Mouse (Mus musculus) kidney, postnatal 36 days (tissue): ENCODE data around the gene Negr1.

Experiments
- DNase-seq, 2 experiments: peaks; one replicate each; pipeline ENCODE4 v3.0.0; 2021 to 2022; ENCODE audit warnings: mixed read lengths in 2 of 2

Negr1 gene

DNA sequence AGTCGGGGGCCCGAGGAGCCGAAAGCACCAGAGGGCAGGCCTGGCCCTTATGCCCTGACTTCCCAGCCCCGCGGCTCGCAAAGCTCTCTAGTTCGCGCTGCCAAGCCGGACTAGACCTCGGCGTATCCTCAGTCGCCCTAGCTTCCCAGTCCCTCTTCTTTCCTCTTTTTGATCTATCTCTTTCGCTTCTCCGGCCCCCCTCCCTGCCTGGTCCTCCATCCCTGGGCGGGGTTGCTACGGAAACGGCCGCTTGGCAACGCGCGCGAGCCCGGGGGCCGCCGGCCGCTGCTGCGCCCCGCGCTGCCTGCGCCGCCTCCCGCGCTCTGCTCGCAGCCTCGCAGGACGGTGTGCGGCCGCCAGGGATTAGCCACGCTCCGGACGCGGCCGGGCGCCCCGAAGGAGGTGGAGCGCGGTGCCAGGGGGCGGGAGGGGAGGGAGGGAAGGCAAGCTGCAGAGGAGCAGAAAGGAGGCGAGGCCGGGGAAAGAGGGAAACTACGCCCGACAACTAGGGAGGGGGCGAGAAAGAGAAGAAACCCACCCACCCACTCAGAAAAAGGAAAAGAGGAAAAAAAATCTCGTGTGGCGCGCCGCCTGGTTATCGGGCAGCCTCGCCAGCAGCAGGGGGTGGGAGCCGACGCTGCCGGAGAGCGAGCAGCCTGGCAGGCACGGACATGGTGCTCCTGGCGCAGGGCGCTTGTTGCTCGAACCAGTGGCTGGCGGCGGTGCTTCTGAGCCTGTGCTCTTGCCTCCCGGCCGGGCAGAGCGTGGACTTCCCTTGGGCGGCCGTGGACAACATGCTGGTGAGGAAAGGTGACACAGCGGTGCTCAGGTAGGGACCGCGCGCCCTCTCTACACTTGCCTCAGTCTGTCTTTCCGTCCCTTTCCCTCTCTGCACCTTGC lies at the start of gene Negr1:
Gene Negr1 (plus strand): TSS at position 271 of the 900 bp plus-strand sequence.
- peak; percentile 16 to 58 for DNase-seq

DNA sequence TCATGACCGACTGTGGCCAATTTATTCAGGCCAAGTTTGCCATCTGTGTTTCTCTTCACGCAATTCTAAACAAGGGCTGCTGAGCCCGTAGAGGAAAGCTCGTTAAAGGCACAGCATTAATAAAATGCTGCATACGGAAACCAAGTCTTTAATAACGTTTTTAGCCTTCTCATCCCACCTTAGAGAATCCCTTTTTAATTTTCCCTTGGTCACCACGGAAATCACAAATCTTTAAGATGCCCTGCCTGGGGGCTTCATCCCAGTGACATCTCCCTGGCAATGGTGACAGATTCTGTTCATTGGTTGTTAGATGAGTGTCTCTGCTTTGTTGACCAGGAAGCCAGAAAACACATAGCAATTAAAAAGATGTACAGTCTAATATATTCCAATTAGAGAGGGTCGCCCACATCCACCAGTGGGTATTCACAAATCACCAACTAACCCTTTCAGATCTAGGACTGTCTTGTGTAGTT lies 35.1 kb upstream of the Negr1 start:
- DNase-seq: no peak

DNA sequence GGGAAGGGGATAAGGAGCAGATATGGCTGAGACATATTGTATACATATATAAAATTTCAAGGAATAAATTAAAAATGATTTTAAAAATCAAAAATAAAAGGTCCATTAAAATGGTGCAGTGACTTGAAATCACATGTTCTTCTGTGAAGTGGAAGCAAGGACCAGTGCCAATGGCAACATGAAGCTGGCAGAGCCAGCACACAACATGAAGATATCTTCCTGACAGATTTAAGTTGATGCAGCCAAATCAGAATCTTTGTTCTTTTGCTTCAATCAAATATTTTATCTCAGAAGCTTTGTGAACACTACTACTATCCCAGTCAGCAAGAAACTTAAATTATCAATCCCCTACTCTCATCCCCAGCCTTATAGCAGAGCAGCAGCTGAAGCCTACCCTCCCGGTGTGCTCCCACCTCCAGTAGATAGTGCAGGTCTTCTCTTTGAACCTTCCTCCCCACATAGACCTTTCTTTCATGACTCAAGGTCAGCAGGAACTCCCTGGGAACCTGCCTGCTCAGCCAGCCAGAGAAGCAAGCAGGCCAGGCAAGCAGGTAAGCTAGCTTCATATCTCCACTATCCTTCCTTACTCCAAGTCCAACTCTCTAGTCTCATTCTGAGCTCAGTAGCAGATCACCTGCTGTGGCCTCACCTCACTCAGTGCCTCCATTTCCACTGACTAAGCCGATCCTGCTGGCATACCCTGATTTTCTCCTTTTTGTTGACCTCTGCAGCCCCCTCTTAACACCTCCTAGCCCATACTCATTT lies 34.2 kb upstream of the Negr1 start:
- no peak for DNase-seq

DNA sequence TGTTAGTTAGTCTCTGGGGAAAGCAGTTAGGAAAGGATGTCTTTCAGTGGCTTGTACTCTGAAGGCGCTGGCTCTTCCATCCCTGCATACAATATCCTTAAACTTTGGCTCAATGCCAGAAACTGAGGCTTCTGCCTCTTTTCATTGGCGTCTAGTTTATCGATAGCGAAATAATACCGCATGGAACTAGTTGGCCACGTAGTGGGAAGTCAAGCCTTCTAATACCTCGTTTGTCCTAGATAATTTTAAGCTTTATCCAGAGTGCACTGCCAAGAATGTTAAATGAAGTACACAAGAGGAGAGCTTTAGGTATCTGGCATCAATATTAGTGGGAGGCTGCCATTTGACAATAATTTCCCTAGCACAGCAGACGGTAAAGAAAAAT lies 2.2 kb upstream of the Negr1 start:
- no peak for DNase-seq

DNA sequence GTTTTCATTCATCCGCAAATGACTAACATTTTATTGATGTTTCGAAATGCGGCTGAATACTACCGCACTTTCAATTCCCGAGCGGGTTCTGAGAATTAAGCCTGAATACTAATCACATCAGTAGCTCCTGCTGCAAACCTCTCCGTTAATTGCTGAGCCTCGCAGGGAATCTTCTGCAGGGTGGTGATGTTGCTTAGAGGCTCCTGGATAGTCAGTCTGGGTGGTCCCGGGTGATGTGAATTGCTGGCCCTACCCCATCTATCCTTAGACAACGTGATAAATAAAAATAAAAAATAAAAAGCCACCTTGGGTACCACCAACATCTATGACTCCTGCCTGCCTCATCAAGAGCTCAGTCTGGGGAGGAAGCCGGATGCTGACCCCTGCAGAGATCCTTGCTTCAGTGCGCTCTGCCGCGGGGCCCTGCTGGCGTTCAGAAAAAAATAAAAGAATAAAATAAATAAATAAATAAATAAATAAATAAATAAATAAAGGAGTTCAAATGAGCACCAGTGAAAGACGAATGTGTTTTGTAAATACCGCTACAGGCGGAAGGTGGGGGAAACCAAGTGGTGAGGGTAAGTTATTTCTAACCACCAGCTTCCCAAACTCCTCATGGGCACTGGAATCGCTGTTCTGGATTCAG lies 1.6 kb upstream of the Negr1 start:
- DNase-seq: peak in 1 of 2 experiments; percentile 5

DNA sequence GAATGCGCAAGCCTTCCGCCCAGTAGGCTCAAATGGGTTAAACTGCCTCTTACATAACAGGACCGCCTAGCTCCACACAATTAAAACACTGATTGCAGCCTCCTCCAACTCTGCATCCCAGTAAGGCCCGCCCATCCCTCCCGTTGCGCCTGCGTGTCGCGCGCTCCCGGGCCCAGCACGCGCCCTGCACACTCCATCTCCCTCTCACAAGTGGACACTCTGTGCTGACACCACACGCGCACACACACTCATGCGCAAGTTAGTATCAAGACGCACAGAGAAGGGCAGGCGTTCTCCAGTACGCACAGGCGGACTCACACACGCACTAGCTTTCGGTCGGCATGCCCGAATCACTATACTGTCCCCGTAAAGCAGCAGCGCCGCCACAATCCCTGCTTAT lies 828 bp upstream of the Negr1 start:
- peak; percentile 50 to 57 for DNase-seq

DNA sequence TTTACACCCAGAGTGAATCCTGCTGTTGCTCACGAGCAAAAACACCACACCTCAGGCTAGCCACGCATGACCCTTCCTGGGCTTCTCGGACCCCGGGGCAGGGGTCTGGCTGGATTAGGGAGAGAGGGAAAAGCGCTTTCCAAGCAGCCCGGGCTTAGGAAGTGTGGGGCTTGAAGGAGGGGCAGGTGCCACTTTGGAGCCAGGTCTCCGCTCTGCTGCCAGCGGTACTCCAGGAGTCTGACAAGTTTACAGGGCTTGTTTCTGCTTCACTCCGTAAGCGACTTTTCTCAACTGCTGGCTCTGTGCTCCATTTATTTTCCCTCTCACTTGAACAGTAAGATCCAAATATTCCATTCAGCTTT lies 811 bp downstream of the Negr1 start:
- DNase-seq: no peak

DNA sequence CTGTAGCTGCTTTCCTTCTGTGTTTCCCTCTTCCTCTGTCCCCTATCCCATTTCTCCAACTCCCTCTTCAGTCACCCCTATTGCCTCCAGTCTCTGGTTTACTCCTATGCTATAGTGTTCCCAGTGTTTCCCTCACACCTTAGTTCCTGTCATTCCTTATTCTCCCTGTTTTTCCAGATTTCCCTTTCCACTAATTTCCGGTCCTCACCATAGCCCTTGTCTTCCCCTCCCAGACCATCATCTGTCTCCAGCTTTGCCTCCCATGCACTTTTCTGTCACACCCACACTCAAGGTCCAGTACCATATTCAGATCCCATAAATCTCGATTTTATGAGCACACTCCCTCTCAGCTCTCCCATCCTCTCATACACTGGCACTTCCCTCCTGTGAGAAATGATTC lies 1.2 kb downstream of the Negr1 start:
- DNase-seq: no peak

DNA sequence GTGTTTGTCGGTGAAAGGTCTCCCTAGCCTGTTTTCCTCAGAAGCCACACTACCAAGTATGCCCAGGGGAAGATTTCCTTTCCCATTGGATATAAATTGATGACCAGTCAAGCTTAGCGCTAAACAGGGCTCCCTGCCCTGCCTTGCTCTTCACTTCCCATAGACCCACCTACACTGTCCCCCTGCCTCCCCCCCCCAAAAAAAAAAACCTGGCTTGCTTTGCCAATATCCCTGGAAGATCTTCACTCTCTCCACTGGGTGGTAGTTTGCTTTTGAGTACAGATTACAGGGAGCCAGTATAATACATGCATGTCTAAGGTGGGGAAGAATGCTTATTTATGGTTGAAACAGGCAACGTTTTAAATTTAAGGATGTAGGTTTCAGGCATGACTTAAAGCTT lies 1.8 kb downstream of the Negr1 start:
- no peak for DNase-seq

DNA sequence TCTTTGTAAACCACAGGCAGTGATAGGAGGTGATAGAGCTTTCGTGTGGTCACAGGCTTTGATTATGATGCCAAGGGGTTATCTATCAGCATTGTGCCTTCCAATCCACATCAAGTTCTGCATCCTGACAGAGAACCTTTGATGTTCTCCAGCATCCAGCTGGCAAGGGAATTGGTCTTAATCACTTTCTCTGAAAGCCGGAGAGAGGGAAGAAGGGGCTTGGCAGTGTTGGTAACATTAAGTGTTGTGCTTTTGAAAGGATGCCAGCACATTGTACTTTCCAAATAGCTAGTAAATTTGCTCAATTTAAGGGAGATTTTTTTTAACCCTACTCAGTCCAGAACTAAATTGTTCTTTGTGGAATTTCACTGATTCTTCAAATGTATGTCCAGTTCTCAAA lies 11.9 kb downstream of the Negr1 start:
- no peak for DNase-seq

DNA sequence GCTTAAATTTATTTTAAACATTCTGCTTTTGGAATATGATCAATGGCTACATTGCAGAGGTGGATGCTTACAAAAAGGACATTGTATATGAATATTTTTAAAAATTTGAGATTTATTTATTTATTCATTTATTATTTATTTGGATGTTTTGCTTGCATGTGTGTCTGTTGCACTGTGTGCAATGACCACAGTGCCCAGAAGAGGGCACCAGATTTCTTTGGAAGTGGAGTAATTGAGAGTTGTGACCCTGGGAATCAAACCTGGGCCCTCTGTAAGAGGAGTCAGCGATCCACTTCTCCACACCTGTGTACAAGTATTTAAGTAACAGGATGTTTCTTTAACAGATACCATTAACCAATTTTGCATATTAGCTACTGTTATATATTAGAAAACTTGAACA lies 14.7 kb downstream of the Negr1 start:
- peak in 1 of 2 experiments; percentile 22 for DNase-seq

DNA sequence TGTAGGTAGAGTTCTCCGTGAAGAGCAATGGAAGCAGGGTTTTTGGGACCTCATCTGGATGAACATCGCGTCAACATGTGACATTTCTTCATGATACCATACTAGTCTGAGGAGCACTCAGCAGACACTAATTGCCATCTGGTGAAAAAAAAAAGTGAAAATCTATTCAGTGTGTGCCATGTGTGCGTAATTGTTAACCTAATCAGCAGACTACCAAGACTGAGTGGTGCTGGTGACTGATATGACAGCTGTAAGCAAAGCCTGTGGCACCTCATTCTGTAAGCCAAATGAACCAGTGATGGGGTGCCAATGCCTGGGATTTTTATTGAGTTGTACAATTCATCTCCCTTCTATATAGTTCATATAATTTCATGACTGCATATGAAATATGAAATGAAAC lies 29.0 kb downstream of the Negr1 start:
- no peak for DNase-seq

DNA sequence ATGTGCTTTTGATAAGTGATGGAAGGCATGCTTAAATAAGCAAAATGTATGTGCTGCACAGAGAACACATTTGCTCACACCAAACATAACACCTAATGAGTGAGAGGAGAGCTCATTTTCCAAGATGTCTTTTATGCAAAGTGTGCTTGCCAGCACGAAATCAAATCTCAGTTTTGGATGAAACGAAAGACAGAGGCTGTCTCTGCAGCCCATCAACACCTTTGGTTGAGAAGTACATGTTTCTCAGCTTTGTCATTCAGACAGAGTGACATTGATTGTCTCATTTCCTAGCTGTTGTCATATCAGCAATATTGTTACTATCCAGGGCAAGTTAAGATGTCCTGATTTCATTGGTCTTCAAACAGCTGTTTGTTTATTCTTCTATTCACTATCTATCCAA lies 29.5 kb downstream of the Negr1 start:
- DNase-seq: no peak

DNA sequence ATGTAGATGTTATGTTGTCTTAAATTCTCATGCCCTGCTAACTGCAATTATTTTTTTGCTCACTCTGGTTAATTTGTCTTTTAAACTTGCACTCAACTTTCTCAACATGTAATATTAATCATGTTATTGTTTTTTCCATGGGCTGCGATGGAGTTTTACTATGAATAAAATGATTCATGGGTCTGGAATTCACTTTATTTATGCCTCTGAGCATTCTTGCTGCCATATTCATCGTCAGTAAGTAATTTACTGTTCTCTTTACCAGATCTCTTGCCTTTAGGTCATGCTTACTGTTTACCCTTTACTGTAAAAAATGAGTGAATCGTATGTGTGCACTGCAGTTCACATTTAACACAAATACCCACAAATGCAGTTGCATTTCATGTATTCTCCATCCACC lies 45.3 kb downstream of the Negr1 start:
- no peak for DNase-seq

DNA sequence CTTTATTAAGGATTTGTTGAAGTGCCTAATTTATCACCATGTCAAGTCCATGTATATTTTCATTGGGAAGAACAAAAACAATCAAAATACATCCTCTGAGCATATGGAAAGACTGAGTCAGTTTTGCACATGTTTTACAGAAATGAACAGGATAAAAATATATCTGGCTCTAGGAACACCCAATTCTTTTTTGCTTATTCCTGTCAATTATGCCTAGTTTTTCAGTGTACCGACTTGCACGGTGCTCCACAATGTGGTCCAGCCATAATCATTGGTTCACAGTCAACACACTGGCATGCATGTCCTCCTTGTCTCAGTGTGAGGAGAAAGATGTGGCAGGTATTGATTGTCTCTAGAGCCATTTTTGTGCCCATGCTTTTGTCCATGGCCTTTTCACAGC lies 58.3 kb downstream of the Negr1 start:
- no peak for DNase-seq

DNA sequence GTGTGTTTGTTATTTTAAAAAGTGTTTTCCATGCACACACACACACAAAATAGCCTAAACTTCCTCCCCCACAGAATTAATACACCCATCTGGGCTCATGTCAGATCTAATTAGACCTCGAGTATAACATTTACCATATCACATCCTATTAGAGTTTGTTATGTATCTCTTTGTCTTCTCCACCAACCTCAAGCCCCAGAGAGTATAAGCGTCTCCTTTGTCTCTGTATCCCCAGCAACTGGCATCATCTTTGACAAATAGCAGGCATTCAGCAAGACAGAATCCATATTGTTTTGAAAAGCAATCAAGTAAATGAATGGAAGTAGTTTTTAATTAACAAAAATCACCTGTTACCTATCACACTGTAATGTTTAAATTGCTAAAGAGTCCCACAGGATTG lies 67.0 kb downstream of the Negr1 start:
- DNase-seq: no peak

DNA sequence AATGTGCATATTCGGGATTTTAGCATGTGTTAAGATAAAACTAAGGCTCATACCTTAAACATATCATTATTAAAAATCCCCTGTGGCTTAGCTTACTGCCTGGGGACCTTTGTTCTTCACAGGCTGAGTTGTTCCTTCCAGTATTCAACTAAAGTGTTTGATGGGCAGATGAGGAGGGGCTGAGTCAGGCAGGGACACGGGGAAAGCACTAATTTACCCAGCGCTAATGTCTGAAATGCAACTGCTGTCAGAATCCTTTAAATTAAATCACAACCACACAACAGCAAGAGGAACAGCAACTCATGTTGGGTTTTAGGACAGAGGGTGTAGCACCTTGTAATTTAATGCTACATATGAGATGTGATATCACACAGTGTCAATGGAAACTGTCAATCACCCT lies 71.3 kb downstream of the Negr1 start:
- DNase-seq: no peak

DNA sequence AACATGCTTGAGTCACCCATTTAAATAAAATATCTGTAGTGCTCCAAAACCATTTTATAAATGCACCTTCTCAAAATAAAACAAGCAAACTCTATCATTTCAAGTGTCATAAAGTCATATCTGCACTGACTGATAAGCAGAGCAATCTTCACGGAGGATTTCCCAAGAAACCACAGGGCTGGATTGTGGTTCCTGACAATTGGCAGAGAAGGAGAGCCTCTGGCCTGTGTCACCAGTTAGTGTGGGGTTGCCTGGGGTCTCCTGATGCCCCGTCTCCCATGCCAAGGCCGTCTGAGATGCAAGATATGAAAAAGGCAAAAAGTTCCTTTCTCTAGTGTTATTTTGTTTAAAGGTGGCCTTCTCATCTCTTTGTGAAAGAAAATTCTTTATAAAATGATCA lies 77.8 kb downstream of the Negr1 start:
- DNase-seq: no peak

DNA sequence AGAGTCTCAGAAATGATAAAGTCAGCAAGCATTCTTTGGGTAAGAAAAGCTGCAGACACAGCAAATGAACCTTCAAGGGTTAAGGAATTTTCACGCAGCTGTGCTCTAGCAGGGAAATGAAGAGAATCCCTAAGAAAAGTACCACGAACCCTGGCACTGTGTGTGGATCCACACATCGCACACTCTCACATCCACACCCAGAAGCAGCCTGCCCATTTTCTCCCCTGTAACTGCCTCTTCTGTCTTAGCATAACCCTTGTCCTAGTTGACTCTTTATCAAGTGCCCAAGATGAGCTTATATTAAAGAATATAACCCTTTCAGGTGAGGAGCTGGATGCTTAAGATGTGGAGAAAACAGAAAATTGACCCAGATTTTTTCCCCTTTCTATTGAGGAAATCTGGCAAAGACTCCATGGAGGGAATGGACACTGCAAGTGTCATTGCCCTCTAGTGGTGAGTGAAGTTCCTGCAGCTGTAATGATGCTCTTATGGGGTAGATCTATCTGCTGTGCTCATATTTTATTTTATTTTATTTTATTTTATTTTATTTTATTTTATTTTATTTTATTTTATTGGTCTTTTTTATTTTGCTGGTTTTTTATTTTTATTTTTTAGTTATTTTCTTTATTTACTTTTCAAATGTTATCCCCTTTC lies 82.2 kb downstream of the Negr1 start:
- DNase-seq: peak; percentile 26 to 65

DNA sequence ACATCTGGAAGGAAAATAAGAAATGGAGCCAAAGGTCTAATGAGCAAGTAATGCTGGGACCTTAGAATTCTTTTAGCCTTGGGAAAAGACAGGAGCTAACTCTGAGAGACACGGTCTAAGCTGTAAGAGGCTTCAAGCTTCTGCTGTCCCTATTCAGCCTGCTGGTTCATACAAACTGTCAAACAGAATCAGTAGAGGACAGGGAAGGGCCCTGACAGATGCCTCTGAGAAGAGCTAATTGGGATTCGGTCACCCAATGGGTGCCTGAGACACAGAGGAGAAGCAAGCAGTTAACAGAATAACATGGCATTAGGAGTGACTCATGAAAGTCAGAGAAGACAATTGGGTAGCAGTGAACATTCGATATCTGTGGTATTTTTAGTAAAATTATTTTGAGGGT lies 86.8 kb downstream of the Negr1 start:
- no peak for DNase-seq

DNA sequence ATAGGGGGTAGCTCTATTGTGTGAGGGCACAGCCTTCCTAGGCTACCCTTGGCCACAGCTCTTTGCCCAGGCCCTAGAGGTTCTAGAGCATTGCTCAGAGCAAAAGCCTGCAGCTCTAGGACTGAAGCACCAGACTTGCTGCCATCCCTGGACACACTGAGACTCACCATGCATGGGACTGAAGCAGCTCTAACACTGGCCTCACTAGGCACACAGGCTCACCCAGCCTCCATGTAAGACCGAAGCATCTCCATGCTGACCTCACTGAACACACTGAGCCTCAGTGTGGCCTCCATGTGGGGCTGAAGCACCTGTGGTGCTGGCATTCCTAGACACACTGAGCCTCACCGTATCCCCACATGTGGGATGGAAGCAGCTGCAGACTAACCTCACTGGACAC lies 101.0 kb downstream of the Negr1 start:
- no peak for DNase-seq

DNA sequence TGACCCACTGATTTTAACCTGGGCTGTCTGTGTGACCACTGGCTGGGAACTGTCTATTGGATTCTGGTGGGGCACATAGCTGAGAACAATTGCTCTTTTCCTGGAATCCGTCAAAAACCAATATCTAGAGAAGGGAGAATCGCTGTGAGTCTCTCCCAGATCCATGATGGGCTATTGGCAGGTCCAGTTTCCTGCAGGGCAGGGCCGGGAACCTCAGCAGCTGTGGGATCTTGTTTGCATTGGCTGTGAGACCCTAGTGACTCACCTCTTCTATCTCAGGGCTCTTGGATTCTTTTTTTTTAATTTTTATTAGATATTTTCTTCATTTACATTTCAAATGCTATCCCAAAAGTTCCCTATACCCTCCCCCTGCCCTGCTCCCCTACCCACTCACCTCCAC lies 111.0 kb downstream of the Negr1 start:
- DNase-seq: no peak

DNA sequence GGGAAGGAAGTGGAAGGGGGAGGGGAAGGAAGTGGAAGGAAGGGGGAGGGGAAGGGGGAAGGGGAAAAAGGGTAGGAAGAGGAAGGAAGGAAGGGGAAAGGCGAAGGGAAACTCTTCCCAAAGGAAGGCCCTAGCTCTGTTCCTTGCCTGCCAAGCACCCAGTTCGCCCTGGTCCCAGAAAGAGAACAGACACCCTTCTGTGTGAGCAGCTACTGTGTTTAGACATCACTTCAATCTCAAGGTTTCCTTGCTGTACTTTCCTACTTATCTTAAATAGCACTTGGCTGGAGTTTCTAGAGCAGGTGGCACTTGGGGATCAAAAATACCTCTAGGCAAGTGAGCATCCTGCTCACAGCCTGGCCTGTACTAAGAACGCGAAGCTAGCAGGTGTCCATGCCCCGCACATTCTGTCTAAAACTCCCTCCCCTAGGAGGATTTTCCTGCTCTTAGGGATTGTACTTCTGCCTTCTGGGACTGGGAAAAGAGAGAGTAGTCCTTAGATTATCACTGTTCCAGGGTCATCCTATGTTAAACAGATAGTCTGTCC lies 128.5 kb downstream of the Negr1 start:
- DNase-seq: no peak
